Mouse (Mus musculus) megakaryocyte, embryonic 14.5 days (primary cell): ENCODE measurements around the gene Wasf3.

Source experiments
- FLI1 ChIP-seq: IDR thresholded peaks from 2 replicates; pipeline ENCODE4 v1.6.1; 2012; ENCODE audit warnings: low read length, inconsistent platforms, mixed read lengths
- GATA1 ChIP-seq: IDR thresholded peaks from 3 replicates; pipeline ENCODE4 v1.6.1; 2012; ENCODE audit warnings: mixed read lengths, low read length, inconsistent platforms, borderline replicate concordance

DNA sequence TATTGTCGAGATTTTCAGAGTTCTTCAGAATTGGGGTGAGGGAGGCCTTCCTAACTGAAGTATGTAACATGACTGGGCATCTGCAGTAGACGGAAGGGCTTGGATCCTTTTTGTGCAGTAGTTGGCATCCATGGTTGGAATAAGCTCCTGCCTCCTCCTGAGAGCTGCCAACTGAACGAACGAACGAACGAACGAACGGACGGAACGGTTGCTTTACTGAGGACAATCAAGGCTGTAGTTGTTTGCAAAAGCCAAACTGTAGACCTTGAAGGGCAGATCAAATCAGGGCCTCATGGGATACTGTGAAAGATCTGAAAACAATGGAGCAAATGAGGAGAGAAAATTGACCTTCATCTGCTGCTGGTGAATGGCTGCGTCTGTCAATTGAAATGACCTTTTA, 17.5 kb downstream of the Wasf3 start:
- TF ChIP-seq GATA1, result no peak
- no peak for TF ChIP-seq FLI1
